Mouse (Mus musculus) fibroblast of lung, adult 2 months (primary cell): ENCODE measurements at regions not wholly inside any gene's neighbourhood (a gene's known extent, or its start where the extent isn't known, plus 50 kb on each side); places are given as distances from the start of the nearest gene placed in this dataset.

ENCODE experiments used
- DNase-seq: peaks from one replicate; pipeline ENCODE4 v3.0.0-alpha.2; 2011; ENCODE audit warnings: low read depth

DNA sequence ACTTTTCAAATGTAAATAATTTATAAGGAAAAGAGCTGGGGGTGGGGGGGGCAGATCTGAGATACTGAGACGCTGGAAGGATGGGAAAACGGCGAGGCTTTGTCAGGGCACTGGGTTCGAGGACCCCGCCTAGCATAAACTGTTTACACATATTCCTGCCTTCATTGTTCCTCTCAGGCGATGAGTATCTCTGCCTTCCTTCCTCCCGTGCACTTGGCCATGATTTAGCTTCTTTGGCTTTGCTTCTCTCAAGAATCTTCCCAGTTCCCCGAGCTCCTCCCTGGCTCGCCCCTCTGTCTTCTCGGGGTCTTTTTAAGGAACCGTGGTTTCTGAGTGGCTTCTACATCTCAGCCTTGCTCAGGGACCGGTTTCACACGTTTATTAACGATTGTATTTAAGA is 127.3 kb upstream of the Zeb2 start:
- no peak for DNase-seq

DNA sequence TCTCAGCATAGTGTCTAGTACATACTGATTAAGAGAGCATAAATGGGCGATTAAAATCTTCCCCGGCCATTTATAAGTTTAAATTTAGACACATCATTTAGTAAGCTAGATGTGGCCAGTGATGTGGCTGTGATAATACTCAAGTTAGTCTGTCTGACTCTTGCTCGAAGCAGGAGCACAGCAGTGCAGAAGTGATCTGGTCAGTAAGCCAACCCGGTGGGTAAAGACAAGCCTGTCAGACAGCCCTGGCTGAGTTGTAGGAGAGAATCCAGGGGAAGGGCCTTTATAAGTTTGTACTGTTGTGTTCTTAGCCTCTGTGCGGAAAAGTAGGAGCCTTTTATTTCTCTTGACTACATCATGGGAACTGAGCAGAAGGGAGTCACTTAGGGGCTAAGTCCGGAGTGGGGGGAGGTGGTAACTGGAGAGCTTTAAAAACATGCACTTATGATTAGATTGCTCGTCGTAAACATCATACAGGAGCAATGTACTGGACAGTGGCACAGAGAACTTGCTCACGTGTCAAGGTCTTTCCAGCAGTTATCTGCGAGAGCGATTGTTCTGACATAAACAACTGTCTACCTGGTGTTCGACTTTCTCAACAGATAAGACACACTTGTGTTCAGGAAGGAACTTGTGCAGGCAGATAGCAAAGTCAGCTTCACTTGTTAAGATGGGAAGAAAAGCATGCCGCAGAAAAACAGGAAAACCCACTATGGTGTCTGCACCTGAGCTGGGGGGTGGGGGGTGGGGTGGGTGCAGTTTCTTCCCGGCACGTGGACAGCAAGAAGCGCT is 122.5 kb upstream of the Zeb2 start:
- DNase-seq: no peak

DNA sequence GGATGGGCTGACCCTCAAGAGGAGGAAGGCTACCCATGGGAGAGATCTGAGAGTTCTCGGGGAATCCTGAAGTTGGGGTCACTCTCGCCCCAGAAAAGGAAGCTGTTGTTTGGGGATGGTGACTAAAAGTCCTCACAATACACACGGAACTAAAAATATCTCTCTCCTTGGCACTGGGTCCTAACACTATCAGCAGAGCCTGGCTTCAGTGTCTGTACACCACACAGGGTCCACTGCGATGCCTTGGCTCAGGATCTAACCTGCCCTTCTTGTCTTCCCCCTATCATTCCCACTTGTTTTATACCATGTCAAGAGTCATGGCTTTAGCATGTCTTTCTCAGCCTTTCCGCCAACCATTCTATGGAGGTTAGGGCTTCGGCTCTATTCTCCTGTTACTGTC is 121.8 kb upstream of the Zeb2 start:
- no peak for DNase-seq

DNA sequence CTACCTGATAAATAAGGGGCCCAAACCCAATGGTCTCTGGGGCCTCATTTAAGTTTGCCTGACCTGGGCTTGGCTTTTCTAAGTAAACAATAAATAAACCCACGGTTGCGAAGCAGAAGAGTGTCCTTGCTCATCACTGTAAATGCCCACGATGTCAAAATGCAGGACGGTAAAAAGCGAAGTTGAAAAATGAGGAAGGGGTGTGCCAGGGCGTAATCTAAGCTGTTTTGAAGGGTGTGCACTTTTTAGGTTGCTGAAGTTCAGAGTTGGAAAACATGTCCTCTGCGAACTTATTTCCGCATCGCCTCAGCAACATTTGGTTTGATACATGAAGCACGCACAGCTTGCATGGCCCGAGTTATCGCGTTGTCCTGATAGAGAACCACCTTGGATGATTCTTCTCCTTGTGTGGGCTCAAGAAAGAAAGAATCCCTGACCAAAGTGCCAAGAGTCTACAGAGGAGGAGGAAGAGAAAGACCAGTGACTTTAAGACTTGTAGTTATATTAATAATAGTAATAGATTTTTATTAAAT is 119.0 kb upstream of the Zeb2 start:
- no peak for DNase-seq

DNA sequence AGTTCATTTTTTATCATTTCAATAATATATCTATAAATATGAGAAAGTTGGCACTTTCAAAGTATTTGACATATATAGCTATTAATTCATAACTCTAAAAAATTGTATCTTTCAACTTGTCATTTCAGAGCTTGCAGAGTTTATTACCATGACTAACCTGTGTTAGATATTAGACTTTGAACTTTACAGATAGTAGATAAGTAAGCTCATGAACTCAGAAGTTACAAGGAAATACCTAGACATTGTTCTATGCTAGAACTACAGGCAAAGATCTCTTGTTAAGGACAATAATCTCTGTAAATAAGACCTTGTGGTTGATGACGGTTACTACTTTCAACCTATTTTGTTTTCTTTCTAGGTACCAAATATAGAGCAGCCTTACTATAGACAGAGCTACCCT is 117.0 kb upstream of the Zeb2 start:
- no peak for DNase-seq

DNA sequence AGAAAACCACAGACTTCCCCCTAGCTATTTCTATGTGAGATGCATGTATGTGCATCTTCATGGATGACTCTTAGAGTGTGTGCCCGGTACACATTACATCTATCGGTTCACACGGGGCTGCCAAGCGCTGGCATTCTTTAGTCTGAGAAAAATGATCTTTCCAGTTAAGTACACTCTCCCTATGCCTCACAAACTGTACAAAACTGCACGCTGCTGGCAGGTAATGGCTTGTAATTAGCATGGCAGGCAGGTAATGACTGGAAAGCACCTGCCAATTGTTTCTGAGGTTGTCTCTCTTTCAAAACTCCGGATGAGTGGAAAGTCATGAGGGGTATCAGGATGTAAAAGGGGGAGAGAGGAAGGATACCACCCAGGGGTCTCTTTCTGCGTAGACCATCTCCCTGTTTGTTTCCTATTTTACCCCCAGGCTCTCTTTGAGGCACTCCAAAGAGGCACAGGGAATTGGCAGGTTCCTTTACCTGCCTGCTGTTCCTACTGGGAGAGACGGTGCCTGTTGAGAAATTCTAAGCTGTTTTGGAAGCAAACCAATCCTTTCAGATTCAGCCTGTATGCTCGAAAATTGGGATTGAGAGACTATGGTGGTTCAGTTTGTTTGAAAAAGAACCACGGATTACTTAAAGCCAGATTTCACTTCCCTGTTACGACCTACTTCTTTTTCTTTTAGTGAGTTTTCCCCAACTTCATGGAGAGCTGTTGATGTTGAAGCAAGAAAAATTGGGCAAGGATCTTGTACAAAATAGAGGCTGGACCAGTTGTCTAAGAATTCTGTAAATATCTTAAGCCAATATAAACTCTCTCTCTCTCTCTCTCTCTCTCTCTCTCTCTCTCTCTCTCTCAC is 113.4 kb upstream of the Zeb2 start:
- DNase-seq: no peak

DNA sequence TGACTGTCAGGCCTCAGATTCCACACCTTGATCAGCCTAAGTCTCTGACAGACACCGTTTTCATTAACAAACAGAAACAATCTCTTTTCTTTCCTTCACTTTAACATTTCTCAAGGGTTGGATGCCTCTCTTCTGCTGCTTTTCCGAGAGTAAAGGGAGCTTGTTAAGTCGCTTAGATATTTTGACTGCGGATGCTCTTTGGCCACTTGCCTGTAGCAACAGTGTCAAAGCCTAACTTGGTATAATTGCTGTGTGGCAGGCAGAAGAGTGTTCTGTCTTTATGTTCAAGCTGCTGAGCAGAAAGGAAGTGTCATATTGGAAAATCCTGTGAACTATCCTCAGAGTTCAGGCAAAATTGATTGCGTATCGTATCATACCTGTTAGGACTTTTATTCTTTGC is 112.3 kb upstream of the Zeb2 start:
- DNase-seq: no peak

DNA sequence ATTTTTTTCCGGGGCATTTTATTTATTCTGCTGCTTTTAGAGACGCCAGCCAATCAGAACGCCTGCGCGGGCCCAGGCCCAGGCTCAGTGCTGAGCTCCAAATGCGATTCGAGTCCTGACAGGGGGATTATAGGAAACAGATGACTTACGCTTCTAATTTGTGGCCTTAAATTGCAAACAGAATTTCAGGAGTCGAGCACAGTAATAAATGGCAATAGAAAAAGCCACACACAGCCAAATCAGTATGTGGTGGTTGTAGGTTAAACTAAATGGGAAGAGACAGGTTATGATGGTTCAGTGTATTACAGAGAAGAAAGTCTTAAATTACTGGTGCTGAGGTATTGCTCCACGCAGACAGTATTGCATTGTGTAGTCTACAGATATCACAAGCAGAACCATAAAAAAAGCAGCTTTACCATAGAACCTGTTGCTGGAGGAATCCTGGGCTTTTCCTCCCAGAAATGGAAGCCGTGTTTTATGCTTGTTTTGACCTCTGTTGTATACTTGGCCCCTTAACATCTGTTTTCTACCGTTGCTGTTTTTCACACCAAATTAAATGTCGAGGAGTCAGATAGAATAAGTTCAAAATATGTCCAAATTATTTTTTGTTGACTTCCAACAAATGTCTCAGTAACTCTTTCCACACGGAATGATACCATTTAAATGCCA is 110.2 kb upstream of the Zeb2 start:
- no peak for DNase-seq

DNA sequence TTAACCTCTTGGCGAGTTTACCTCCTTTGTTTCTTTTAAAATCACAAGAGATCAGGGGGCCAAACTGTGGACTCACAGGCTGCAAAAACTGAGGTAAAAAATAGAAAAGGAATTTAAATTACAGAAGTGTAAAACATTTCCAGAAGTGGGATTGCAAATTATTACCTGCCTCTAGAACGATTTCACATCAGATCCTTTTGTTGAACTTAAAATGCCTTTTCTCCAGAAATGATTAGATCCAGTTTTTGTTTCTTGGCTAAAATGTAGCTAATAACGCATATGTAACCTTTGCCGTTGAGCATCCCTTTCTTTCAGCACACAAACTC is 108.8 kb upstream of the Zeb2 start:
- no peak for DNase-seq

DNA sequence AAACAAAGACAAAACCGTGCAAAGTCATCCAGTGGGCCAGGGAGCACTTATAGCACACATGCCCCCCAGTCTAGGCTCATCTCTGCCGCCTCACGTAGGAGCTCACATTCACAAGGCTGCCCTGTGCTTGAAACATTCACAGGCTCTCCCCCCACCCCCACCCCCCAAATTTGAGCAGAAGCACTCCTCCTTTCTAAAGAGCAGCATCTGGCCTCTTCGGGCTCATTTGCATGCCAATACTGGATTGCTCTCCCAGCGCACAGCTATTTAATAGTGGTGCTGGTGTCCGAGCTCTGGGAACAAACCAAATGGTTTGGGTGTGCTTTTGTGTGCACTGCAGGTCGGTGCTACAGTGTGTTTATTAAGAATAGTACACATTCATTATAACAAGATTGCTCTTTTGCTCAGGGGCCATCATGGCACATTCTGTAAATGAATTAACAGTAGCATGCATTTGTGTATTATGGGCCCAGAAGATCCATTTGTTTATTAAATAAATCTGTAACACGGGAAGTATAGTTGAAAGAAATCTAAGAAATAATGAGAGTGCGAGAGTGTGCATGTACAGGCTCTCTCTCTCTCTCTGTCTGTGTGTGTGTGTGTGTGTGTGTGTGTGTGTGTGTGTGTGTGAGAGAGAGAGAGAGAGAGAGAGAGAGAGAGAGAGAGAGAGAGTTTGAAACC is 108.3 kb upstream of the Zeb2 start:
- DNase-seq: no peak

DNA sequence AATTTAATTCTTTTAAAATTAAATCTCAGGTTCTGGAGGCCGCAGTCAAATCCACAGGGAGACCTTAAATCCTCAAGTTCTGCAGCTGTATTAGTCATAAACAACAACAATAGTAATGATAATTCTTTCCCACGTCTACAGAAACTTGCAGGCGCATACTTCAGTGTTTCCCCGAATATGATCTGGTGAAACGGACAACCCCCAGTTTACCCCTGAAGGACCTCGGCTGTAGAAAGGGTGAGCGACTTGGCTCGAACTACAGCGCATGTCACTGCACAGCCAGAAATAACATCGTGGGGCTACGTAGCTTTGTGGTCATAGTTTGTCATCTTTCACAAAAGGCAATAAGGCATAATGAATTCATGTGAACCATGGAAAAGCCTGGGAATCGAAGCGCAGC is 105.0 kb upstream of the Zeb2 start:
- DNase-seq: no peak

DNA sequence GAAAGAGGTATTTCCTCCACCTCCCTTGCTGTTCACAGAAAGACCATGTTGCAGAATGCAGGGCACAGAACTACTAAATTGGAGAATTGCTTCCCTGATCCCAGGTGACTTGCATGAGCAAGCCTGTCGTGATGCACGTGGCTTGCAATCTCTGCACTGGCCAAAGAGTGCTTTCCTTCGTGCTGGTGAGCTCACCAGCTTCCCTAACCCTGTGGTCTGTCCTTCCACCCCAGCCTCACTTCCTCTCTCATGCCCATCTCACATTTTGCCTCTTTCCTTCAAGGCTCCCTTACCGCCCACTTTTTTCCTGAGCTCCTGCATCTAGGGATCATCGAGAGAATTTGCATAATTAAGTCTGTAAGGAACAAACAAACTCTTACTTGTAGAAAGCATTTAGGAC is 102.7 kb upstream of the Zeb2 start:
- no peak for DNase-seq

DNA sequence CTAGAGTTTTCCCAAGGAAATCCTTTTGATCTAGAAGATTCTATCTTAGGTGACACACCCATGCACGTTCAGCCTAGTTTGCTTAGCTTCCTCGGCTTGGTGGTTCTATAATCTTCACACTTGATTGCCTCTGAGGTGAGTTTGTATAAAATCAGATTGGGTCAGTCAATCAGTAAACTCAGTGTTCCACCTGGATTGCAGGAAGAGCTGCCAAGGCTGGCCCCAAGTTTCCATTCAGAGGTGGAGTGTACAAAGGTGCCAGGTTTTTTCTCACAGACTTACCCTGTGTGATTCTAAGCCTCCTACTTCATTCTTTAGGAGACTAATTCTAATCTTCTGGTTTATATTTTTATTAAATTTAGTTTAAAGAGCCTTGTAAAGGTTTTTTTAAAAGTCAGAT is 95.6 kb upstream of the Zeb2 start:
- DNase-seq: no peak

DNA sequence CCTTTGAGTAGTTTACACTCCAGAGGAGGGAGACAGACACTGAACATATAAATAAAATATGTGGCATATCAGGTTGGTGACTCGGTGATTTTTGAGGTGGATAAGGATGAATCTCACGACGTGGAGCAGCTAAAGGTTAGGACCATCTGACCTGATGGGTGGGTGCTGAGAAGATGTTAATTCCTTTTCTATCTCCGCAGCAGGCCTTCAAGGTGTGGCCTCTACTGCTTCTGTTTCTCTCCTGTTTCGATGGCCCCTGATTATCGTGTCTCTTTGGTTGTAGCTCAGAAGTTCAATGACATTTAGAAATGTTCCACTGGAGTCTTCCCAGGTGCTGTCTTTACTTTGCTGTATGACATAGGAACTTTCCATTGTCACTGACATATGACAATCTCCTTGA is 91.3 kb upstream of the Zeb2 start:
- DNase-seq: no peak

DNA sequence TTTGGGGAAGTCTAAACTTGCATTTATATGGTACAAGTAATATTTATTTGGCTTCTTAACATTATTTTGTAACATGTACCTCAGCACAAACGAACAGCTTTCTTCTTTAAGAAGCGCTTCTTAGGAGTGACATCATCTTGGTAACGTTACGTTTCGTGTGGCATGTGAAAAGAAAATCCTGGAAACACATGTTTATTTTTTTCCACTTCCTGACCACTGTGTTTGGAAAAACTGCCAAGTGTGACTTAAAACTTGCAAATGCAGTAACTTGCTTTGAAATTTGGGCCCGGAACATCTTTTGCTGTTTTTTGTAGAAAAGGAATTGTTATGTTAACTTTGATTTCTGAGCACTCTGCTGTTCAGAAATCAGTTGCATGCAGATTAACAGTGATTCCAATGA is 88.6 kb upstream of the Zeb2 start:
- DNase-seq: no peak

DNA sequence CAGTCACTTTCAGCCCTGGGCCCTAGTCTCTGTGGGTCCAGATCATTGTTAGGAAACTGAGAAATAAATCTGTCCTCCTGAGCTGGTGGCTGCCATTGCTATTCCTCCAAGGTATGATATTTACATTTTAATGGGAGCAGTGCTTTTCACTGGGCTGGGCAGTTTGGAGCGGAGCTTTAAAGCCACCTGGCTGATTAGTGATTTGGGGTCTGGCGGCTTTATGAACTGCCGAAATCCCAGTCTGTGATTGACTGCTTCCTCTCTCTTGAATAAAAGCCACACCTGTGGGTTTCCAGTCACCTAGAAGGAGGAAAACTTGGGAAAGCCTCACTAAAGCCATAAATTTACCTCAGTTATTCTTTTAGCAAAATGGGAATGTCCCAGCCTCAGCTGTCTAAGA is 88.0 kb upstream of the Zeb2 start:
- no peak for DNase-seq

DNA sequence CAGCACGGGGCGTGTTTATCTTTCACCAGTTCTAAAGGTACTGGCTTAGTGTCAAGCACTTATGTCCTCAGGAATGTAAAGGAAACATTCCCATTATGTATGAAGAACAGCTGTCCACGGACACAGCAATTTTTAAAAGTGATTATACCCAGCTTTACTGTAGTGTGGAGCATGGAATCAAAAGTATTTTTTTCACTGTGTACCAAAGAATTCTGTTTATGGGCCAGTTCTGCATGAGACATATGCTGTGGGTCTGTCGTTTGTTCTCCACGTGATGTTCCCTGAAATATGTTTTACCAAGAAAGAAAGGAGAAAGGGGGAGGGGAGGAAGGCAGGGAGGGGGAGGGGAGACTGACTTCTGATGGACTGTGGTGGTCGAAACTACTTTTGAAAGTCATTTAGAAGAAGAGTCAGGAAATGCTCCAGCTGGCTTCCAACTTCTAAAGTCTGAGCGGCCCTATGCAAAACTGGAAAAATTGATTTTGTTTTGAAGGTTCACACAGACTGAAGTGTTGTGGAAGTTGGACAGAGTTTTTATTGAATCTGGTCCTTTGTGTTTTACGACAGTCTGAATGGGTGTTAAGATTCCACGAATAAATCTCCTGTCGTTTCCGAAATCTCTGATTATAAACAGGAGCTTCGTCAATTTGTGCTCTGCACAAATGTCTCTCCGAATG is 80.9 kb upstream of the Zeb2 start:
- DNase-seq: no peak

DNA sequence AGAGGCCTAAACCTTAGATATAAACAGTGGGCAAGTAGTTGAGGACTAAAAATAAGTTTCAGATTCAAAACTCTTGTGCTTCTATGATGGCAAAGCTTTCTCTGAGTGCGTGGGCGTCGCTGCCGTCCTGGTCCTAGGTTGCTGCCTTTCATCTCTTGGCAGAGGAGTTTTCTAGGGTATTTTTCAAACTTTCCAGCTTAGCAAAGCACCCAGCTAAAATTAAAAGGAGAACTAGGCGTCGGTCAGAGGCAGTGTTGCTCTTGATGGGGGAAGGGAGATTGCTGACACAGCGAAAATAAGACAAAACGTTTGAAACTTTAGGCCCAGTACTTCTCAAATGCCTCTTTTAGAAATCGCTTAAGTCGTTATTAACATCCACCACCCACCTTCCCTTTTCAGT is 80.1 kb upstream of the Zeb2 start:
- DNase-seq: no peak

DNA sequence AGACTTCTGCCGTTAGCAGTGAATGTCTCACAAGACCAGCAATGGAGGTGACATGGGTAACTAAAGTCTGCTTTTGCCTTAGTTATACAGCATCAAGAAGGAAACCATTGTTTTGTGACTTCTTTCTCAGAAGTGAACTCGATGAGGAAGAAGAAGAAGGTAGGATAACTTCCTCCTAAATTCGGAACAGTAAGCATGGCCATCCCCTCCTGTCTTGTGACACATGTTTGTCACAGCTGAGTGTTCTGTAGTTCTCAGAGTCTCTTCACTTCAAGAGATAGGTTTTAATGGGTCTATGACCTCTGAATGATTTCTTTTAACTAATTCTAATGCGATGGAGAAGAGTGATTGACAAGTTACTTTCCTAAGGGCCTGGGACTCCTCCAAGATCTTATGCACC is 79.3 kb upstream of the Zeb2 start:
- no peak for DNase-seq

DNA sequence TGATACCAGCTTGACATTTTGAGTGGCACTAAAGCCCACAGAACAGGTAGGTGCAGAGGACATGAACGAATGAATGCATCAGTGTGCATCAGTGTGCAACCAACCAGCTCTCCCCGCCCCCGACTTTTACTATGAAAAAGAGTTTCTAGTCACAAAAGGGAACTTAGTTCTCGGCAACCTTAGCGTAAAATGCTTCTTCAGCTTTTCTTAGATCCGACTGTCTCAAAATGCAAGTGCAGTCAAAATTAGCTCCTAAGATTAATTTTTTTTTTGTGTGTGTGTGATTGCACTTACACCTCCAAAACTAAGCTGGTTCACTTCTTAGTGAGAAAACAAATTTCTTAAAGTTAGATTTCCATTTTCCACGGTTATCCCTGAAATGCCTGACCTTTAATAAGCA is 77.1 kb upstream of the Zeb2 start:
- no peak for DNase-seq

DNA sequence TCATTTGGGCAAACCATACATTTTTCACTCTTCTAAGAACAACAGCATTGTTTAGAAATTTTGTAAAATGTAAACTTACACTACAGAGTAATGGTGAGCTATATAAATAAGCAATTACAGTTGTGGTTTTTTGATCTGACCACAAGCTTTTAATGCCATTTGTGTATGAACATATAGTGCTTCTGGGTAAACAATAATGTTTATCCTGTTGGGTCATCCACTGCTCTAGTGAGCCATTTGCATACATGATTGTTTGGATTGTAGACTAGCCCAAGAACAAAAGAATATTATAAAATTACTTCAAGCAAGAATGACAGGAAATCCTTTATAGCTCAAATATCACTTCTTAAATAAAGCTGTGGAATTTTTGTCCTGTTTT is 68.4 kb upstream of the Zeb2 start:
- no peak for DNase-seq
